Mouse (Mus musculus) MEL (cell line): ENCODE data around the gene Ucp3. TPM values are rescaled to one million over a fixed set of nuclear protein-coding genes. Genes with fewer than 3 reads are reported as not detected.
A peak's percentile ranks its signal among the peaks of the same experiment; 100 is the strongest.

Experiments
- DNase-seq: peaks from one replicate; pipeline ENCODE4 v3.0.0; 2011; ENCODE audit warnings: low read depth, low spot score
- H3K27ac ChIP-seq: 2 replicates; pipeline ENCODE4 v1.5.1; 2012; ENCODE audit warnings: low read depth, mild to moderate bottlenecking, control low read depth, low read length, moderate library complexity; ENCODE audit not compliant: control insufficient read depth
- H3K27me3 ChIP-seq, 2 experiments: fragments of 150-350 bp in 1 of 2; sonication (generic) in 1 of 2; 2 replicates each; pipeline ENCODE4 v1.6.1; 2012; ENCODE audit warnings: low read length in 2 of 2, mild to moderate bottlenecking in 2 of 2, improper control_type of control experiment in 1 of 2, moderate library complexity in 1 of 2; ENCODE audit not compliant: insufficient read depth in 2 of 2, control insufficient read depth in 1 of 2
- H3K36me3 ChIP-seq, 2 experiments: 2 replicates each; pipeline ENCODE4 v1.6.1; 2012 to 2014; ENCODE audit warnings: low read length in 2 of 2, improper control_type of control experiment in 1 of 2, inconsistent platforms in 1 of 2, mild to moderate bottlenecking in 1 of 2; ENCODE audit not compliant: insufficient read depth in 2 of 2, control insufficient read depth in 1 of 2
- H3K4me1 ChIP-seq, 2 experiments: fragments of 150-350 bp in 1 of 2; sonication (generic) in 1 of 2; 2 replicates each; pipeline ENCODE4 v1.6.1; 2012; ENCODE audit warnings: low read length in 2 of 2, improper control_type of control experiment in 1 of 2, mild to moderate bottlenecking in 1 of 2; ENCODE audit not compliant: insufficient read depth in 2 of 2, control insufficient read depth in 1 of 2
- H3K4me3 ChIP-seq, 2 experiments: fragments of 150-350 bp in 1 of 2; sonication (generic) in 1 of 2; 2 replicates each; pipeline ENCODE4 v1.5.1; 2012; ENCODE audit warnings: low read depth in 2 of 2, low read length in 2 of 2, mild to moderate bottlenecking in 2 of 2, moderate library complexity in 2 of 2, control low read depth in 1 of 2, improper control_type of control experiment in 1 of 2; ENCODE audit not compliant: control insufficient read depth in 1 of 2, insufficient read depth in 1 of 2
- H3K79me2 ChIP-seq: 2 replicates; pipeline ENCODE4 v1.6.1; 2012; ENCODE audit warnings: mild to moderate bottlenecking, low read length, moderate library complexity; ENCODE audit not compliant: control insufficient read depth, poor library complexity, insufficient read depth
- H3K9ac ChIP-seq: 2 replicates; pipeline ENCODE4 v1.6.1; 2012; ENCODE audit warnings: low read depth, mild to moderate bottlenecking, control low read depth, low read length, moderate library complexity; ENCODE audit not compliant: control insufficient read depth, poor library complexity, severe bottlenecking
- H3K9me3 ChIP-seq: fragments of 150-350 bp; sonication (generic); replicated peaks from 2 replicates; pipeline ENCODE4 v1.6.1; 2012; ENCODE audit warnings: mild to moderate bottlenecking, low read length, improper control_type of control experiment, moderate library complexity; ENCODE audit not compliant: insufficient read depth
- BHLHE40 ChIP-seq: IDR thresholded peaks from 2 replicates; pipeline ENCODE4 v1.6.1; 2012; ENCODE audit warnings: low read depth, mild to moderate bottlenecking, inconsistent platforms, low read length, improper control_type of control experiment, borderline replicate concordance
- CHD2 ChIP-seq: IDR thresholded peaks from 2 replicates; pipeline ENCODE4 v1.6.1; 2011; ENCODE audit warnings: low read length, improper control_type of control experiment
- ELF1 ChIP-seq: IDR thresholded peaks from 2 replicates; pipeline ENCODE4 v1.6.1; 2014; ENCODE audit warnings: low read depth, mild to moderate bottlenecking, inconsistent platforms, low read length, improper control_type of control experiment, moderate library complexity
- GABPA ChIP-seq: IDR thresholded peaks from 2 replicates; pipeline ENCODE4 v1.6.1; 2012; ENCODE audit warnings: low read depth, mild to moderate bottlenecking, inconsistent platforms, low read length, improper control_type of control experiment, moderate library complexity
- GATA1 ChIP-seq: IDR thresholded peaks from 2 replicates; pipeline ENCODE4 v1.6.1; 2011; ENCODE audit warnings: low read depth, low read length, improper control_type of control experiment
- HCFC1 ChIP-seq: IDR thresholded peaks from 2 replicates; pipeline ENCODE4 v1.6.1; 2012; ENCODE audit warnings: low read depth, mild to moderate bottlenecking, inconsistent platforms, low read length, improper control_type of control experiment, moderate library complexity
- MAZ ChIP-seq: IDR thresholded peaks from 2 replicates; pipeline ENCODE4 v1.6.1; 2012; ENCODE audit warnings: low read depth, mild to moderate bottlenecking, inconsistent platforms, low read length, improper control_type of control experiment
- MXI1 ChIP-seq: IDR thresholded peaks from 2 replicates; pipeline ENCODE4 v1.6.1; 2011; ENCODE audit warnings: mild to moderate bottlenecking, low read depth, low read length, improper control_type of control experiment
- MYC ChIP-seq: IDR thresholded peaks from 2 replicates; pipeline ENCODE4 v1.6.1; 2011; ENCODE audit warnings: low read depth, mild to moderate bottlenecking, low read length, improper control_type of control experiment, moderate library complexity
- NELFE ChIP-seq: IDR thresholded peaks from 2 replicates; pipeline ENCODE4 v1.6.1; 2011; ENCODE audit warnings: low read depth, low read length, improper control_type of control experiment
- POLR2A ChIP-seq, 2 experiments: IDR thresholded peaks; 2 replicates each; pipeline ENCODE4 v1.6.1; 2011 to 2012; ENCODE audit warnings: low read length in 2 of 2, mild to moderate bottlenecking in 2 of 2, control low read depth in 1 of 2, improper control_type of control experiment in 1 of 2, low read depth in 1 of 2, moderate library complexity in 1 of 2; ENCODE audit not compliant: control insufficient read depth in 1 of 2, insufficient read depth in 1 of 2, poor library complexity in 1 of 2
- POLR2AphosphoS2 ChIP-seq: IDR thresholded peaks from 2 replicates; pipeline ENCODE4 v1.6.1; 2011; ENCODE audit warnings: low read length, improper control_type of control experiment
- POLR2AphosphoS5 ChIP-seq: IDR thresholded peaks from 2 replicates; pipeline ENCODE4 v1.6.1; 2012; ENCODE audit warnings: low read depth, borderline replicate concordance, mild to moderate bottlenecking, inconsistent platforms, low read length, moderate library complexity, mixed read lengths
- SMC3 ChIP-seq: IDR thresholded peaks from 2 replicates; pipeline ENCODE4 v1.6.1; 2011; ENCODE audit warnings: low read depth, low read length, improper control_type of control experiment
- TCF12 ChIP-seq: IDR thresholded peaks from 2 replicates; pipeline ENCODE4 v1.6.1; 2014; ENCODE audit warnings: low read depth, mild to moderate bottlenecking, inconsistent platforms, low read length, improper control_type of control experiment, moderate library complexity
- USF1 ChIP-seq: IDR thresholded peaks from 2 replicates; pipeline ENCODE4 v1.6.1; 2014; ENCODE audit warnings: low read depth, mild to moderate bottlenecking, inconsistent platforms, low read length, improper control_type of control experiment, moderate library complexity
- ZKSCAN1 ChIP-seq: IDR thresholded peaks from 2 replicates; pipeline ENCODE4 v1.6.1; 2012; ENCODE audit warnings: low read depth, mild to moderate bottlenecking, inconsistent platforms, low read length, improper control_type of control experiment, moderate library complexity
- ZMIZ1 ChIP-seq: IDR thresholded peaks from 2 replicates; pipeline ENCODE4 v1.6.1; 2012; ENCODE audit warnings: low read depth, mild to moderate bottlenecking, inconsistent platforms, low read length, improper control_type of control experiment, moderate library complexity
- polyA plus RNA-seq, 2 experiments: library from polyadenylated mRNA; stranded (reverse) in 1 of 2; unstranded in 1 of 2; fragments of >175 nt in 1 of 2; fragments of >200 nt in 1 of 2; gene quantifications; 2 replicates each; pipeline versions ENCODE4 v1.2.1 to v1.2.4; 2012; ENCODE audit warnings: low replicate concordance in 2 of 2, low read depth in 1 of 2; ENCODE audit not compliant: insufficient read length in 2 of 2, insufficient read depth in 1 of 2, missing spikeins in 1 of 2
- total RNA-seq: library from RNA; depleted of rRNA; stranded (reverse); fragments of 300-350 nt; gene quantifications from 2 replicates; pipeline ENCODE4 v1.2.3, GENCODE M21; 2012

The Ucp3 gene
- total and polyA plus RNA-seq, 3 experiments: not detected

DNA sequence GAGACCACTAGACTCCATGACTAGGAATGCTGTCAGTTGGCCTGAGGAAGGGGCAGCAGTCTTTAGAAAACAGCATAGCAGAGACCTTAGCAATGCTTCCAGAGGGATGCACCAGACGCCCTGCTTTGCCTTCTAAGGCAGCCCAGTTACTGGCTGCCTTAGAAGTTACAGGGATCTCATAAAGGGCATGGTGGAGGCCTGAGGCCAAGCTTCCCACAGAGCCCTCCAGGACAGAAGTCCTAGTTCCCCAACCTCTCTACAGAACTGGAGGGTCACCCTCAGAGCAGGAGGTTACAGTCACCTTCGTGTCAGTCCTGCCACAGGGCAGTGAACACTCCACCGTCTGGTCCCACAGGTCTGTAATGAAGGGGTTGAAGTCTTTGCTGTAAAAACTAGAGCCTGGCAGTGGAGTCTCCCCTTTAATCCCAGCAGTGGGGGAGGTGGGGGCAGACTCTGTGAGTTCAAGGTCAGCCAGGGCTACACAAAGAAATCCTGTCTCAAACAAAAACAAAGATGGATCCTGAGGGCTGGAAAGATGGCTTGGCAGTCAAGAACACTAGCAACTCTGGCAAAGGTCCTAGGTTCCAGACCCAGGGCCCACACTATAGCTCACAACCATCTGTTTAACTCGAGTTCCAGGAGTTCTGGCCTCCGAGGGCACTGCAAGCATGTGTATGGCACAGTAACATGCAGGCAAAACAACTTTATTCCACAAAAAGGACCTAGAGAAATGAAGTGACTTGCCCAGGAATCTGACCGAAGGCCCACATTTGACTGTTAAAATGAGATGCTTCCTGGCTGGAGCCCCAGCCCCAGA lies 28.4 kb downstream of the Ucp3 start (continued):
- TF ChIP-seq SMC3 (peak; percentile 22; the same call in 1 of the 2 replicates), GABPA (no peak), POLR2AphosphoS5 (peak; percentile 31; the same call in 1 of the 2 replicates), MAZ (no peak), USF1 (no peak), ZKSCAN1 (0 out of 2 replicates have a peak, but pooled peaks have one; percentile 42), HCFC1 (no peak), ZMIZ1 (peak; percentile 88), MXI1 (no peak), MYC (no peak), GATA1 (no peak), TCF12 (no peak), ELF1 (no peak), NELFE (peak; percentile 47; the same call in 1 of the 2 replicates)
- TF ChIP-seq, all 39 proteins: peak for 11

DNA sequence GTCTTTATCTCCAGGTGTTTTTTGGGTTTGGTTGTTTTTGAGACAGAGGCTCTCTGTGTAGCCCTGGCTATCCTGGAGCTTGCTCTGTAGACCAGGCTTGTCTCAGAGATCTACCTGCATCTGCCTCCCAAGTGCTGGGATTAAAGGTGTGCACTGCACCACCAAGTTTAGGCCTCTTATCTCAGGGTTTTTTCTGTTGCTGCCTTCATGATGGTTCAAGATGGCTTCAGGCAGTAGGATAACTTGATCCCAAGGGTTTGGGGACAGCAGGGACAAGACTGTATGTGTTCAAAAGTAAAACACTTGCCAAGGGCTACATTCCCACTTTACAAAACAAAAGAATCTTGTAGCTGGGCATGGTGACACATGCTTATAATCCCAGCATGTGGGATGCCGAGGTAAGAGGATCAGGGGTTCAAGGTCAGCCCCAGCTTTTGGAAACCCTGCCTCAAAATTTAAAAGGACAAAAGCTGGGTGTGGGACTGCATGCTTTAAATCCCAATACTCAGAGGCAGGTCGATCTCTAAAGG lies 29.1 kb downstream of the Ucp3 start:
- DNase-seq: peak; percentile 52
- Histone ChIP-seq H3K79me2 (no peaks in the 10 kb centered on the region), H3K4me3 (no peak overlapping the region), H3K4me1 (peaks cover 0 to 9% of the 10 kb centered on the region in 2 experiments; a peak in 1 of 4 replicates), H3K27ac (no peak overlapping the region), H3K9me3 (no peaks in the 10 kb centered on the region), H3K9ac (no peak overlapping the region), H3K27me3 (no peaks in the 10 kb centered on the region), H3K36me3 (no peaks in the 10 kb centered on the region; a peak in 2 of 4 replicates)
- TF ChIP-seq CHD2 (peak; percentile 6; the same call in 1 of the 2 replicates), POLR2AphosphoS2 (peak; percentile 30; the same call in 1 of the 2 replicates), ZMIZ1 (no peak; the same call in none of the 2 replicates), USF1 (no peak)

DNA sequence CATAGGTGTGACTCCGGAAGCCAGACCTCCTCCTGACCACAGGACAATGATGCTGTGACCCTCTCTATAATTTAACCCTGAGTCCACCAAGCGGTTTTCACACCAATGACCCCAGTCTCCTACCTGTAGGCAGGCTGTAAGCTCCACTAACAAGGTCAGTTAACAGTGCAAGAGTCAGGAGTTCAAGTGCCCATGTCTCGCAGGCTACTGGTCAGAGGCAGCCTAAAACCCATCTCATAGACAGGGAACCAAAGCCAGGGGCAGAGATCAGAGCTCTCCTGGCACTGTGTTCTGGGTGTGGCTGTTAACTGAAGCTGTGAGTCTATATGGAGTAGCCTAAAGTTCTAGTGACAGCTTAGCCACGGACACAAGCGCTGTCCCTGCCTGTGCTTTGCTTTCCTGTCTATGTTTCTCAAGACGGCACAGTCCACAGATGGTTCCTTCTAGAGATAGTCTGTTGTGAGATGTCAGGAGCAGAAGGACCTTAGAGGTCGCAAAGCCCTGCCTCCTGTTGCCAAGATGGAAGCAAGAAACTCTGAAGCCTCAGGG lies 29.7 kb downstream of the Ucp3 start:
- peak; percentile 70 for TF ChIP-seq POLR2AphosphoS2
- no peak for TF ChIP-seq TCF12
- TF ChIP-seq ZMIZ1: peak; percentile 57; the same call in 1 of the 2 replicates
- peak; percentile 19 to 36; a peak in 2 of 4 replicates for TF ChIP-seq POLR2A (IDR thresholded peaks at IDR 0.05; ENCODE audit: control insufficient read depth in 1 of 2, insufficient read depth in 1 of 2, low read depth in 1 of 2, low read length in 2 of 2, poor library complexity in 1 of 2)
- TF ChIP-seq BHLHE40: 0 out of 2 replicates have a peak, but pooled peaks have one; percentile 3
- TF ChIP-seq CHD2: 0 out of 2 replicates have a peak, but pooled peaks have one; percentile 34
- TF ChIP-seq NELFE: no peak
- no peak for TF ChIP-seq GABPA
- H3K9ac ChIP-seq: no peak overlapping the region
- no peaks in the 10 kb centered on the region for H3K27me3 ChIP-seq
- no peak overlapping the region for H3K27ac ChIP-seq
- DNase-seq: peak; percentile 53
- H3K4me1 ChIP-seq: peaks cover 0 to 7% of the 10 kb centered on the region in 2 experiments; a peak in 1 of 4 replicates
- no peak overlapping the region for H3K4me3 ChIP-seq
- H3K36me3 ChIP-seq: no peaks in the 10 kb centered on the region; a peak in 2 of 4 replicates
- no peaks in the 10 kb centered on the region for H3K79me2 ChIP-seq
- H3K9me3 ChIP-seq: no peaks in the 10 kb centered on the region
